17 mouse cellular contexts compared by ENCODE assay signal in the genomic region with DNA sequence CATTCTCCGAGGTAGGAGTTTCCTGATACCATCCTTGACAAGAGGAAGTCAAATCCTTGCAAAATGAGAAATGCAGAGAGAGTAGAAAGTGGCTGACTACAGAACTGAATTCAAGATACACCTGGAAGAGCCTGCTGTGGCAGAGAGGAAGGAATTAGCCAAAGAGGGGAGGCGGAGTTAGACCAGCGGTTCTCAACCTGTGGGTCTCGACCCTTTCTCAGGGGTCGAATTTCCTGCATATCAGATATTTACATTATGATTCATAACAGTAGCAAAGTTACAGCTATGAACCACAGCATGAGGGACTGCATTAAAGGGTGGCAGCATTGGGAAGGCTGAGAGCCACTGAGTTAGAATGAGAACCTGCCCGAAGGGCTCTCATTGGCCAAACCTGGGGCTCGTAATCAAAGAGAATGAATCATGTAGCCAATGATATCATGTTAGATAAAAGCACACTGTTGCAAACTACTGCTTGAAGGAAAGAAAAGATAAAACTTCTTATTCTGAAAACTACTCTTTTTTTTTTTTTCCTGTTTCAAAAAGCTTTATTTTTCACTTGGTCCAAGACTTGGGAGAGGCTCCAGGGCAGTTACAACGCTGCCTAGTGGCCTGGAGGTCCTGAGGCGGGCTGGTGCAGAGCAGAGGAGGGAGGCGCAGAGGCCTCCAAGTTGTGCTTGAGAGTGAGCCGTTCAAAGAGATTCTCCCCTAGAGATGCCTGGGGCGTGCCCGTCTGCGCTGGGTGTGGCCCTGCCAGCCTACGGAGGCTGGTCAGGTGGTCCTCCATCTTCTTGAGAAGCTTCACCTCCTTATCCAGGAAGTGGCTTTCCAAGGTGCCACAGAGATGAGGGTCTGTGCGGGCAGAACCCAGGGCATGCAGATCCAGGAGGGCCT.
"Had no signal": no experiment of that assay in that cellular context is flagged by ENCODE, and none has a peak within 500 bp of the region (broad histone marks: within the 10 kb centered on the region; RNA-seq: fewer than 3 reads in every experiment).

No protein-coding gene starts in this region.

- H3K36me3 ChIP-seq: liver, embryonic 15.5 days; lung, embryonic 15.5 days; midbrain, embryonic 10.5 days; midbrain, embryonic 13.5 days; neural tube, embryonic 13.5 days had no signal

- DNase-seq: kidney, adult 2 months; kidney, postnatal 36 days; layer of hippocampus, postnatal 36 days; lung, adult 18-20 months; lung, postnatal 10 days; lung, postnatal 36 days; retina, postnatal 1 day; right cerebral cortex, postnatal 25 days; thymus, postnatal 25 days had no signal

- H3K27me3 ChIP-seq: liver, embryonic 15.5 days; lung, embryonic 15.5 days had no signal

- H3K9me3 ChIP-seq: liver, embryonic 15.5 days; lung, embryonic 15.5 days; megakaryocyte, embryonic 14.5 days; midbrain, embryonic 10.5 days; midbrain, embryonic 13.5 days; neural tube, embryonic 13.5 days had no signal

- H3K4me3 ChIP-seq: left cerebral cortex, adult 2 months; liver, embryonic 15.5 days; lung, embryonic 15.5 days; megakaryocyte, embryonic 14.5 days; midbrain, embryonic 10.5 days; midbrain, embryonic 13.5 days; myocyte; neural tube, embryonic 13.5 days had no signal

- H3K4me1 ChIP-seq: liver, embryonic 15.5 days; lung, embryonic 15.5 days had no signal
